Mouse (Mus musculus) thymus, adult 2 months (tissue): Measurements from ENCODE around the gene Map2. TPM values are rescaled to one million over a fixed set of nuclear protein-coding genes. Genes with fewer than 3 reads are reported as not detected.

Source experiments
- DNase-seq: peaks from one replicate; pipeline ENCODE4 v3.0.0; 2021
- H3K27ac ChIP-seq: fragments of 200-500 bp; 2 replicates; pipeline ENCODE4 v1.5.1; 2012; ENCODE audit warnings: low read length, control low read depth; ENCODE audit not compliant: control insufficient read depth, insufficient read depth
- H3K27me3 ChIP-seq: fragments of 200-500 bp; 2 replicates; pipeline ENCODE4 v1.6.1; 2012; ENCODE audit warnings: mild to moderate bottlenecking, low read length, moderate library complexity, mixed read lengths; ENCODE audit not compliant: control insufficient read depth, insufficient read depth
- H3K36me3 ChIP-seq: fragments of 200-500 bp; 2 replicates; pipeline ENCODE4 v1.6.1; 2012; ENCODE audit warnings: mild to moderate bottlenecking, low read length, moderate library complexity; ENCODE audit not compliant: control insufficient read depth, insufficient read depth
- H3K4me1 ChIP-seq: fragments of 200-500 bp; replicated peaks from 2 replicates; pipeline ENCODE4 v1.6.1; 2012; ENCODE audit warnings: low read length; ENCODE audit not compliant: control insufficient read depth, insufficient read depth
- H3K4me3 ChIP-seq: fragments of 200-500 bp; 2 replicates; pipeline ENCODE4 v1.5.1; 2012; ENCODE audit warnings: mild to moderate bottlenecking, low read length, control low read depth, moderate library complexity; ENCODE audit not compliant: control insufficient read depth, insufficient read depth
- CTCF ChIP-seq: fragments of 200-500 bp; IDR thresholded peaks from 2 replicates; pipeline ENCODE4 v1.5.1; 2012; ENCODE audit warnings: mild to moderate bottlenecking, control low read depth, low read length, moderate library complexity, borderline replicate concordance; ENCODE audit not compliant: control insufficient read depth, poor library complexity, insufficient read depth; ENCODE audit errors: extremely low read depth
- POLR2A ChIP-seq: fragments of 200-500 bp; IDR thresholded peaks from 2 replicates; pipeline ENCODE4 v1.6.1; 2012; ENCODE audit warnings: mild to moderate bottlenecking, low read length, control low read depth, moderate library complexity; ENCODE audit not compliant: control insufficient read depth, poor library complexity, insufficient read depth; ENCODE audit errors: extremely low read depth
- WGBS: fragments of 180-500 bp; shearing (Covaris S2); methylation state at CpG from one replicate; pipeline ENCODE4 v1.1.7; 2018; 5-methylcytosine and 5-hydroxymethylcytosine counted together
- polyA plus RNA-seq: library from polyadenylated mRNA; depleted of rRNA; stranded (reverse); fragments of >200 nt; gene quantifications from 2 replicates; pipeline ENCODE4 v1.2.3, GENCODE M21; 2012

Map2 gene
- polyA plus RNA-seq, 1 experiment = 4.6 TPM

- H3K27me3 ChIP-seq = no peaks in the 10 kb centered on the region
- H3K4me3 ChIP-seq = no peak overlapping the region
- no peaks in the 10 kb centered on the region for H3K36me3 ChIP-seq
- 42% methylated on average over 9 of the region's 9 CpGs for WGBS
- no peak for TF ChIP-seq CTCF
- TF ChIP-seq POLR2A = no peak
- no peak for DNase-seq
- H3K27ac ChIP-seq = no peak overlapping the region
- H3K4me1 ChIP-seq = no peaks in the 10 kb centered on the region
Measured at GRCm38 (mm10) chr1:66176012-66176837, 1.2 kb downstream of the Map2 start.

GRCm38 (mm10) chr1:66176838-66177105, 1.7 kb downstream of the Map2 start:
- DNase-seq = no peak
- H3K4me1 ChIP-seq = no peaks in the 10 kb centered on the region
- H3K27me3 ChIP-seq = no peaks in the 10 kb centered on the region
- no peak overlapping the region for H3K4me3 ChIP-seq
- H3K27ac ChIP-seq = no peak overlapping the region
- TF ChIP-seq POLR2A (no peak), CTCF (no peak)
- no peaks in the 10 kb centered on the region for H3K36me3 ChIP-seq
- 72% methylated on average over 2 of the region's 2 CpGs for WGBS

GRCm38 (mm10) chr1:66177489-66178170, 2.6 kb downstream of the Map2 start:
- DNase-seq = no peak
- H3K27ac ChIP-seq = no peak overlapping the region
- 73% methylated on average over 4 of the region's 4 CpGs for WGBS
- no peaks in the 10 kb centered on the region for H3K4me1 ChIP-seq
- H3K4me3 ChIP-seq = no peak overlapping the region
- no peaks in the 10 kb centered on the region for H3K36me3 ChIP-seq
- TF ChIP-seq POLR2A = no peak
- no peak for TF ChIP-seq CTCF
- no peaks in the 10 kb centered on the region for H3K27me3 ChIP-seq

GRCm38 (mm10) chr1:66187016-66187681, 12.1 kb downstream of the Map2 start:
- 88% methylated on average over 12 of the region's 12 CpGs for WGBS

GRCm38 (mm10) chr1:66192401-66192800, 17.3 kb downstream of the Map2 start:
- Histone ChIP-seq H3K27me3 (no peaks in the 10 kb centered on the region), H3K4me3 (no peak overlapping the region), H3K36me3 (no peaks in the 10 kb centered on the region), H3K4me1 (no peaks in the 10 kb centered on the region), H3K27ac (no peak overlapping the region)
- WGBS = 98% methylated on average over 1 of the region's 1 CpGs
- TF ChIP-seq CTCF (no peak), POLR2A (no peak)
- no peak for DNase-seq

More at GRCm38 (mm10) chr1:66187016-66187681, 12.1 kb downstream of the Map2 start:
- no peak overlapping the region for H3K27ac ChIP-seq
- DNase-seq = no peak
- no peaks in the 10 kb centered on the region for H3K4me1 ChIP-seq
- H3K4me3 ChIP-seq = no peak overlapping the region
- TF ChIP-seq POLR2A = no peak
- TF ChIP-seq CTCF = no peak
- no peaks in the 10 kb centered on the region for H3K36me3 ChIP-seq
- H3K27me3 ChIP-seq = no peaks in the 10 kb centered on the region

GRCm38 (mm10) chr1:66192891-66193290, 17.8 kb downstream of the Map2 start:
- Histone ChIP-seq H3K27me3 (no peaks in the 10 kb centered on the region), H3K4me3 (no peak overlapping the region), H3K36me3 (no peaks in the 10 kb centered on the region), H3K4me1 (no peaks in the 10 kb centered on the region), H3K27ac (no peak overlapping the region)
- TF ChIP-seq POLR2A = no peak
- TF ChIP-seq CTCF = no peak
- WGBS = 76% methylated on average over 2 of the region's 2 CpGs
- no peak for DNase-seq

- WGBS = 94% methylated on average over 13 of the region's 13 CpGs
- no peaks in the 10 kb centered on the region for H3K4me1 ChIP-seq
- H3K4me3 ChIP-seq = no peak overlapping the region
- no peaks in the 10 kb centered on the region for H3K36me3 ChIP-seq
- no peak for TF ChIP-seq POLR2A
- TF ChIP-seq CTCF = no peak
- no peak overlapping the region for H3K27ac ChIP-seq
- DNase-seq = no peak
- H3K27me3 ChIP-seq = no peaks in the 10 kb centered on the region
Measured at GRCm38 (mm10) chr1:66195040-66195726, 20.1 kb downstream of the Map2 start.
